Mouse (Mus musculus) hindbrain, postnatal 0 days (tissue): ENCODE measurements around the gene Ntm. TPM values are rescaled to one million over a fixed set of nuclear protein-coding genes. Genes with fewer than 3 reads are reported as not detected.

Source experiments
- ATAC-seq: fragments of 200-750 bp; cut with Nextera tagmentation; 2 replicates; pipeline ENCODE4 v1.8.0; 2017; ENCODE audit warnings: mild to moderate bottlenecking, moderate TSS enrichment, moderate library complexity
- DNase-seq: peaks from one replicate; pipeline ENCODE4 v3.0.0-alpha.2; 2015; ENCODE audit warnings: low spot score
- H3K27ac ChIP-seq: fragments of 300-500 bp; sonication (generic); 2 replicates; pipeline ENCODE4 v1.5.1; 2014; ENCODE audit warnings: mild to moderate bottlenecking
- H3K27me3 ChIP-seq: fragments of 300-500 bp; sonication (generic); 2 replicates; pipeline ENCODE4 v1.6.1; 2014; ENCODE audit warnings: low read length, mixed read lengths; ENCODE audit not compliant: insufficient read depth
- H3K36me3 ChIP-seq: fragments of 300-500 bp; sonication (generic); 2 replicates; pipeline ENCODE4 v1.6.1; 2014; ENCODE audit warnings: low read length, mixed read lengths; ENCODE audit not compliant: insufficient read depth
- H3K4me1 ChIP-seq: fragments of 300-500 bp; sonication (generic); 2 replicates; pipeline ENCODE4 v1.6.1; 2014; ENCODE audit warnings: antibody characterized with exemption, low read length, mixed read lengths; ENCODE audit not compliant: insufficient read depth
- H3K4me2 ChIP-seq: fragments of 300-500 bp; sonication (generic); 2 replicates; pipeline ENCODE4 v1.6.1; 2014; ENCODE audit warnings: low read depth, mild to moderate bottlenecking, low read length, moderate library complexity, mixed read lengths
- H3K4me3 ChIP-seq: fragments of 300-500 bp; sonication (generic); 2 replicates; pipeline ENCODE4 v1.5.1; 2014; ENCODE audit warnings: low read length
- H3K9ac ChIP-seq: fragments of 300-500 bp; sonication (generic); replicated peaks from 2 replicates; pipeline ENCODE4 v1.6.1; 2014; ENCODE audit warnings: mild to moderate bottlenecking, low read length, moderate library complexity, mixed read lengths
- H3K9me3 ChIP-seq: fragments of 300-500 bp; sonication (generic); 2 replicates; pipeline ENCODE4 v1.6.1; 2016; ENCODE audit warnings: low read length, mixed read lengths
- CTCF ChIP-seq: IDR thresholded peaks from 2 replicates; pipeline ENCODE4 v1.5.1; 2016; ENCODE audit warnings: antibody characterized with exemption, control low read depth, low read depth
- WGBS: fragments of 180-500 bp; shearing (Covaris S2); extraction: QIAGEN DNeasy Blood & Tissue Kit; methylation state at CpG from one replicate; pipeline ENCODE4 v1.1.7; 2014; 5-methylcytosine and 5-hydroxymethylcytosine counted together
- polyA plus RNA-seq: library from polyadenylated mRNA; unstranded; fragments of >200 nt; fragmentation: Nextera tagmentation; extraction: Ambion mirVana; gene quantifications from 2 replicates; pipeline ENCODE4 v1.2.1, GENCODE M21; 2015
- total RNA-seq: library from RNA; depleted of rRNA; stranded (reverse); fragments of >200 nt; gene quantifications from 2 replicates; pipeline ENCODE4 v1.2.3, GENCODE M21; 2014

Ntm gene
- total and polyA plus RNA-seq, 2 experiments from 2014 or later, result 208 to 268 TPM

DNA sequence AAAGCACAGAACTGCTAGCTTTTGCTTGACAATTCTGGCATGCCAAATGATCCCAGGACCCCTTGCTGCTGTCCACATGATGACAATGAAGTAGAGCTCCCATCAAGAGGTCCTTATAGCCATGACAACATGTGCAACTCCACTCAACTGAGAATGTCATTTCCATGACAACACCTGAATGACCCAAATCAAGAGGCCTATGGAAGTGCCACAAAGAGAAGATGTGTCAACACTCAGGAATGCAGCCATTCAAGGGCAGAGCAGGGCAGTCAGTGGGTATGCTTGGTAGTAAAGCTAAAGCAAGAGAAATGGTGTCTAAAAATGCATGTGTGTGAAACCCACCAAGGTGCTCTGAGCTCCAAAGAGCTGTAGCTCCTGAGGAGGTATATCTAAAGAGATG is 870.5 kb downstream of the Ntm start:
- Histone ChIP-seq H3K36me3 (no peaks in the 10 kb centered on the region), H3K4me1 (no peaks in the 10 kb centered on the region), H3K9ac (no peak overlapping the region), H3K9me3 (no peaks in the 10 kb centered on the region), H3K4me2 (no peak overlapping the region), H3K4me3 (no peak overlapping the region), H3K27ac (no peak overlapping the region), H3K27me3 (no peaks in the 10 kb centered on the region)
- no peak for TF ChIP-seq CTCF
- ATAC-seq, result peak; percentile 56
- no peak for DNase-seq

DNA sequence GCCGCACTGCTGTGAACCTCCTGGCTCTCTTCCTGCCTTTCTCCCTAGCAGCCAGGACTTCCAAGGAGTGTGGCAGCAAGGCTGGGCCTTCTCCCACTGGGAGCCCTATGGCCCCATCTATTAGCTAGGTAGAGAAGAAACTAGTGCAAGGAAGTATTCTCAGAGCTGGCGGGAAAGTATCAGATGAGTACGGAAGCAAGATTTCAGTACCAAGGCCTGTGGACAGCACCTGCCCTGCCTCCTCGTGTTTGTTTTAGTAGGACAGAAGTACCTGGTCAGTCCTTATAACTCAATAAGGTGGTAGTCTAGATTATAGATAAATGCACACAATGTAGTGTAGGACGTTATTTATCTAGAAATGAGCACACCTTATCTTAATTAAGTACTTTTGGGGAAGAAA is 874.3 kb downstream of the Ntm start:
- 54% methylated on average over 5 of the region's 5 CpGs for WGBS
- DNase-seq, result no peak
- Histone ChIP-seq H3K4me1 (peaks cover 6% of the 10 kb centered on the region; the same call in 1 of the 2 replicates), H3K4me2 (no peak overlapping the region), H3K9ac (no peak overlapping the region), H3K27me3 (no peaks in the 10 kb centered on the region), H3K27ac (no peak overlapping the region), H3K36me3 (no peaks in the 10 kb centered on the region), H3K4me3 (no peak overlapping the region), H3K9me3 (no peaks in the 10 kb centered on the region)
- no peak for TF ChIP-seq CTCF
- ATAC-seq, result no peak

GRCm38 (mm10) chr9:29087656-29088055 is 875.3 kb downstream of the Ntm start:
- Histone ChIP-seq H3K4me3 (no peak overlapping the region), H3K27ac (no peak overlapping the region), H3K4me1 (peaks cover 6% of the 10 kb centered on the region; the same call in 1 of the 2 replicates), H3K9me3 (no peaks in the 10 kb centered on the region), H3K27me3 (no peaks in the 10 kb centered on the region), H3K36me3 (no peaks in the 10 kb centered on the region), H3K9ac (no peak overlapping the region), H3K4me2 (no peak overlapping the region)
- DNase-seq (peak; percentile 37), ATAC-seq (no peak)
- no peak for TF ChIP-seq CTCF
- WGBS, result 38% methylated on average over 4 of the region's 4 CpGs

GRCm38 (mm10) chr9:29087171-29087570 is 875.8 kb downstream of the Ntm start:
- Histone ChIP-seq H3K4me3 (no peak overlapping the region), H3K27ac (no peak overlapping the region), H3K9me3 (no peaks in the 10 kb centered on the region), H3K27me3 (no peaks in the 10 kb centered on the region), H3K9ac (no peak overlapping the region), H3K36me3 (no peaks in the 10 kb centered on the region), H3K4me2 (no peak overlapping the region), H3K4me1 (peaks cover 6% of the 10 kb centered on the region; the same call in 1 of the 2 replicates)
- no peak for DNase-seq
- no peak for ATAC-seq
- no peak for TF ChIP-seq CTCF

DNA sequence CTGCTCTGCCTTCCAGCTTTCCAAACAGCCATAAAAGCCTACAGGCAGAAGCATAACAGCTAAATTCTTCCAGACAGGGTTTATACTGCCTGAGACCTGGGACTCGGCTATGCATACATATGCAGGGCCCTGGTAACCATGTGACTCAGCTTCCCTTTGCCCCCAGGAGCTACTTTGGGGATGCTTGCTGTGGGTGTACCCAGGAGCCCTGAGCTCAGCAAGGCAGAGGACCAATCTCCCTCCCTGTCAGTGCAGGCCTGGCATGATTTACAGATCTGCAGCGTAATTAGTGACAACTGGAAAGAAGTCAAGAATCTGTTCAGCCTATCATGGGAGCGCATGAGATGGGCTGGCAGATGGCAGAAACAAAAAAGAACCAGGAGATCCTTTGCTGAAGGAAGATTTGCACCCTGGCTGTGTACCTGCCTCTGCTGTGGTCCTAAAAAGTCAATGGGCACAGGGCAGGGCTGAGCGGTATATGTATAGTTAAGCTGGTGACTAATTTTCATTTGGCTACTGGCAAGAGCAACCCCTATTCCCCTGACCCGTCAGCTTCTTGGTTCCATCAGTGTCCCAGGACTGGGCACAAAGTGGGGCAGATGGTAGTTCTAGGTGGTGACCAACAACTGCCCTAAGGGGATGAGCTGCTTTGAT is 886.9 kb downstream of the Ntm start:
- Histone ChIP-seq H3K27ac (no peak overlapping the region), H3K9ac (no peak overlapping the region)
- 59% methylated on average over 5 of the region's 5 CpGs for WGBS

DNA sequence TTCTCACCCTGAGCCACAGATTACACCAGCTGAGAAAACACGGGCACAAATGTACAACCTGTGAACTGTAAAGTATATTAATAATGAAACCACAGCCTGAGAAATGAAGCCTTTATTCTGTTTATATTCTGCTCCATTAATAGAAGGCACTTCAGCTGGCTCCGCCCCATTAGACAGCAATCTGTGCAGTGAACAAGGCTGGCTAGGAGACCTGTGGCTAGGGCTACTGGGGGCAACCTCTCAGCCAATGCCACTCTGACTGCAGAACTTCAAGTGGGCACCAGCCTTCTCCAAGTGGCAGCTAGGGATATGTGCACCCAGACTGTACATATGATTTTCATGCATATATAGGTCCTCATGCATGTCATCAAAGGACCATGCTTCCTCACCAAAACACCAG is 887.7 kb downstream of the Ntm start:
- H3K9me3 ChIP-seq, result no peaks in the 10 kb centered on the region
- ATAC-seq (peak; percentile 7; the same call in 1 of the 2 replicates), DNase-seq (no peak)
- 70% methylated on average over 2 of the region's 2 CpGs for WGBS
- no peaks in the 10 kb centered on the region for H3K36me3 ChIP-seq
- TF ChIP-seq CTCF, result 0 out of 2 replicates have a peak, but pooled peaks have one; percentile 1
- H3K9ac ChIP-seq, result no peak overlapping the region
- H3K27ac ChIP-seq, result no peak overlapping the region
- peaks cover 13% of the 10 kb centered on the region for H3K4me1 ChIP-seq
- H3K4me3 ChIP-seq, result no peak overlapping the region
- no peak overlapping the region for H3K4me2 ChIP-seq
- no peaks in the 10 kb centered on the region for H3K27me3 ChIP-seq

More for the DNA sequence above, 886.9 kb downstream of the Ntm start:
- Histone ChIP-seq H3K36me3 (no peaks in the 10 kb centered on the region), H3K4me3 (no peak overlapping the region), H3K4me1 (peaks cover 13% of the 10 kb centered on the region), H3K4me2 (no peak overlapping the region), H3K27me3 (no peaks in the 10 kb centered on the region), H3K9me3 (no peaks in the 10 kb centered on the region)
- peak; percentile 71 for DNase-seq
- no peak for TF ChIP-seq CTCF
- ATAC-seq, result peak; percentile 63

DNA sequence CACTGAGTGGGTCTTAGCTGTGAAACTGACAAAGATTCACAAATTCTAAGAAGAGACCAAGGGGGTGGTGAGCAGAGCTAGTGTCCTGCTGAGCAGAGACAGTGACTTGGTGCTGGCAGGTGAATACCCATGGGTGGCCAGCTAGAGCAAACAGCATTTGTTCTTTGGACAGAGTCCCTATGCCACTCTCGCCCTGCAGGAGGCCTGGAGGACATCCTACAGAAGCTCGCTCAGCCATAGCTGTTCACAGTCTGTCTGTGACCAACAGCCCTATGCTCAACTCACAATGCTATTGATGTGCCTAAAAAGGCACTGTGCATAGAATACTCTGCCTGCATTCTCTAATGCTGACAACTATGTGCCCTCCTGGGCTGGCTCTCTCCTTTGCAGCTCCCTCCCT is 888.4 kb downstream of the Ntm start:
- Histone ChIP-seq H3K27me3 (no peaks in the 10 kb centered on the region), H3K9me3 (no peaks in the 10 kb centered on the region), H3K36me3 (no peaks in the 10 kb centered on the region), H3K27ac (no peak overlapping the region), H3K4me1 (peaks cover 13% of the 10 kb centered on the region), H3K4me2 (no peak overlapping the region), H3K4me3 (no peak overlapping the region), H3K9ac (no peak overlapping the region)
- DNase-seq, result no peak
- WGBS, result 70% methylated on average over 2 of the region's 2 CpGs
- TF ChIP-seq CTCF, result no peak
- no peak for ATAC-seq
